Mouse (Mus musculus) lung, embryonic 16.5 days (tissue): Measurements from ENCODE around the gene Hbb-bh2. TPM values are rescaled to one million over a fixed set of nuclear protein-coding genes. Genes with fewer than 3 reads are reported as not detected.

Experiments
- ATAC-seq: fragments of 200-750 bp; cut with Nextera tagmentation; 2 replicates; pipeline ENCODE4 v1.8.0; 2017; ENCODE audit warnings: low read depth, mild to moderate bottlenecking, moderate library complexity
- H3K27ac ChIP-seq: fragments of 300-500 bp; sonication (generic); 2 replicates; pipeline ENCODE4 v1.5.1; 2014; ENCODE audit warnings: mild to moderate bottlenecking, control low read depth, low read length
- H3K27me3 ChIP-seq: fragments of 300-500 bp; sonication (generic); 2 replicates; pipeline ENCODE4 v1.6.1; 2014; ENCODE audit warnings: low read depth, low read length, mixed read lengths; ENCODE audit not compliant: control insufficient read depth, insufficient read depth
- H3K36me3 ChIP-seq: fragments of 300-500 bp; sonication (generic); 2 replicates; pipeline ENCODE4 v1.6.1; 2014; ENCODE audit warnings: low read length; ENCODE audit not compliant: control insufficient read depth, insufficient read depth
- H3K4me1 ChIP-seq: fragments of 300-500 bp; sonication (generic); replicated peaks from 2 replicates; pipeline ENCODE4 v1.6.1; 2014; ENCODE audit warnings: low read length, mixed read lengths; ENCODE audit not compliant: control insufficient read depth, insufficient read depth
- H3K4me2 ChIP-seq: fragments of 300-500 bp; sonication (generic); 2 replicates; pipeline ENCODE4 v1.6.1; 2014; ENCODE audit warnings: low read depth, low read length, control low read depth
- H3K4me3 ChIP-seq: fragments of 300-500 bp; sonication (generic); 2 replicates; pipeline ENCODE4 v1.5.1; 2014; ENCODE audit warnings: mild to moderate bottlenecking, low read length, control low read depth
- H3K9ac ChIP-seq: fragments of 300-500 bp; sonication (generic); 2 replicates; pipeline ENCODE4 v1.6.1; 2014; ENCODE audit warnings: low read length, control low read depth
- H3K9me3 ChIP-seq: fragments of 300-500 bp; sonication (generic); 2 replicates; pipeline ENCODE4 v1.6.1; 2016; ENCODE audit warnings: low read length; ENCODE audit not compliant: control insufficient read depth
- WGBS: fragments of 180-500 bp; shearing (Covaris S2); extraction: QIAGEN DNeasy Blood & Tissue Kit; methylation state at CpG from one replicate; pipeline ENCODE4 v1.1.7; 2014; 5-methylcytosine and 5-hydroxymethylcytosine counted together
- polyA plus RNA-seq: library from polyadenylated mRNA; unstranded; fragments of >200 nt; fragmentation: Nextera tagmentation; extraction: Ambion mirVana; gene quantifications from 2 replicates; pipeline ENCODE4 v1.2.1, GENCODE M21; 2015

The Hbb-bh2 gene
- not detected in 2 replicates for polyA plus RNA-seq

DNA sequence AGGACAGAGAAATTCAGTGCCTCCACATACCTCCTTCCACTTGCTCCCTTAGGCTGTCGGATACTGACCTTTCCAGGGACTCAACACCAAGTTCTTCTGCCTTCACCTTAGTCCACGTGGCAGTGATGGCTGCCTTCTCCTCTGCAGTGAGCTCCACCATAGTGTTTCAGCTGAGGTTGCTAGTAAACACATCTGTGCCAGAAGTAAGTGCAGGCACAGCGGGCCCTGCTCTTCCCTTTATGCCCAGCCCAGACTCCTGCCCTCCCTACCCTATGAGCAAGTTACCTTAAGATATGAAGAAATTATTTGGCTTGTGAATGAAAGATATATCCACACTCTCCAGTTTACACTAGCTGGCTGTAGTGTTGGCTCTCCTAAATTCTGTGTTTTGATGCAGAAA lies at the start of gene Hbb-bh2:
Gene Hbb-bh2 (minus strand): TSS at position 253 of the 400 bp plus-strand sequence.
- 54% methylated on average over 3 of the region's 3 CpGs for WGBS
- H3K4me1 ChIP-seq = no peaks in the 10 kb centered on the region
- no peak for ATAC-seq
- H3K27me3 ChIP-seq = no peaks in the 10 kb centered on the region
- no peak within 1 kb of the TSS for H3K4me3 ChIP-seq
- H3K36me3 ChIP-seq = no peaks in the 10 kb centered on the region
- no peaks in the 10 kb centered on the region for H3K9me3 ChIP-seq
- H3K27ac ChIP-seq = no peak within 1 kb of the TSS
- H3K9ac ChIP-seq = no peak within 1 kb of the TSS
- H3K4me2 ChIP-seq = no peak within 1 kb of the TSS

DNA sequence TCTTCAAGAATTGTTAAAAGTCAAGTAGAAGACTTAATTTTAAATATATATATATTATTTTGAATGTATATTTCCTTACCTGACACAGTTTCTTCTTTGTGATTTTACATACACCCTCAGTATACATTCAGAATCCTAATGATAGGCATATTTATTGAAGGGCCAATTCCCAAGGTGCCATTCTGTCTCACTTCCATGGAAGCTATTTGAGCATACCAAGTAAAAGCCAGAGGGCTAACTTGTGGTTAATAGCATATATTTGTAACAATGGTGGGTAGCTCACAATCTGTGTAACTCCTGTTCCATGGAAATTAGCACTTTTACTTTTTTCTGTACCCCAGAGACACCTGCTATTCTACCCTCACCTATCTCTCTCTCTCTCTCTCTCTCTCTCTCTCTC lies 45.8 kb upstream of the Hbb-bh2 start, which contains the start of gene Olfr66:
Gene Olfr66 (minus strand): TSS at position 101 of the 400 bp plus-strand sequence.
- Histone ChIP-seq H3K27ac (no peak within 1 kb of the TSS), H3K4me3 (no peak within 1 kb of the TSS), H3K36me3 (no peaks in the 10 kb centered on the region), H3K9ac (no peak within 1 kb of the TSS), H3K4me1 (no peaks in the 10 kb centered on the region), H3K9me3 (no peaks in the 10 kb centered on the region), H3K4me2 (no peak within 1 kb of the TSS), H3K27me3 (no peaks in the 10 kb centered on the region)
- ATAC-seq = no peak

DNA sequence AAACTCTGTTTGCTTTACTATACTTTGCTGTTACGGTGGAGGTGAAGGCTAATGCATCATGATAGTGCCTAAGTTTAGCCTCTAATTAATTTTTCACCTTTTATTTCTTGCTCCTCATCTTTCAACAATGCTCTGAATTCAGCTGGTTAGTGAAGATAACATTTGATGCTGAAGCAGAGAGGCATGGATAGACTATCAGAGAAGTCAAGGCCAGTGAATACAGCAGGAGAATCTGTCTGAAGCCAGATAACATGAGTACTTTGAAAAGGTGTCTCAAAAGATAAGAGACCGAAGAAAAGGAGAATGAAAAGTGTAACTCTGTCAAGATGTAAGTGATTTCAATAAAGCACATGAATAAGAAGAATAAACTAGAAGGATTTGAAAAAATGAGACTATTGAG lies 36.8 kb upstream of the Hbb-bh2 start:
- Histone ChIP-seq H3K4me3 (no peak overlapping the region), H3K9ac (no peak overlapping the region), H3K9me3 (no peaks in the 10 kb centered on the region), H3K36me3 (no peaks in the 10 kb centered on the region), H3K4me2 (no peak overlapping the region), H3K27ac (no peak overlapping the region), H3K4me1 (no peaks in the 10 kb centered on the region), H3K27me3 (no peaks in the 10 kb centered on the region)
- no peak for ATAC-seq
- 62% methylated on average over 2 of the region's 2 CpGs for WGBS

DNA sequence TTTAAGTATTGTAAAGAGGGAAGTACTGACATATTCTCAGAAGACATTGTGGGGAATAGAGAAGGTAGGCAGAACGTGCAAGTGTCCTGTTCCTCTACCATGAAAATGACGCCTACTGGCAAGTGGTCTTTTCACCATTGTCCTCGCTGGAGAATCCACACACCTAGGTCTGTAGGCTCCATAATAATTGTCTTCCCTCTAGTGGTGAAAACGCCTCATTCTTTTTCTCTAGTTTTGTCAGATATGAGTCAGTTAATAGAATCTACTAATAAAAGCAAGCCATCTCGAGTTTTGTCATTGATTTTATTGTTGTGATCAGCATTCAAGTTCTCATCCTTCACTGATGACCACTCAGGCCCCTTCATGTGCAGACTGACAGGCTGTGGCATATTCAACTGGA lies 34.1 kb upstream of the Hbb-bh2 start:
- Histone ChIP-seq H3K4me3 (no peak overlapping the region), H3K27me3 (no peaks in the 10 kb centered on the region), H3K27ac (no peak overlapping the region), H3K4me1 (no peaks in the 10 kb centered on the region), H3K9me3 (no peaks in the 10 kb centered on the region), H3K9ac (no peak overlapping the region), H3K4me2 (no peak overlapping the region), H3K36me3 (no peaks in the 10 kb centered on the region)
- 37% methylated on average over 5 of the region's 5 CpGs for WGBS
- no peak for ATAC-seq

DNA sequence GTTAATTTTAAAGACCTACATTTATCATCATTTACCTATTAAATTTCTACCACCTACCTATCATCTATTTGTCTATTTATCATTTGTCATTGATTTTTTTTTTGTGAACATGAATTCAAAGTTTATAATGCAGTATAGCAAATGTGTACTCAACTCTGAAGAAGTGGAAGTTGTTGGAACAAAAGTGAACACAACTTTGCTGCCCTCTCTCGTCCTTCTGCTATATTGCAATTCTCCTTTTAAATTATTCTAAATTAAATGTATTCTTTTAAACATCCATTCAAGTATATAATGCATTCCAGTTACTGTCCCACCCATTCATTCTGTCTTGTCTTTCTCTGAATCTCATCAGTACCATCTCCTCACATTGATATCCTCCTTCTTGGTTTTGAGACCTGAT lies 32.7 kb upstream of the Hbb-bh2 start:
- Histone ChIP-seq H3K9ac (no peak overlapping the region), H3K36me3 (no peaks in the 10 kb centered on the region), H3K27ac (no peak overlapping the region), H3K9me3 (no peaks in the 10 kb centered on the region), H3K4me3 (no peak overlapping the region), H3K4me2 (no peak overlapping the region), H3K27me3 (no peaks in the 10 kb centered on the region), H3K4me1 (no peaks in the 10 kb centered on the region)
- WGBS = 3% methylated on average over 1 of the region's 1 CpGs
- ATAC-seq = no peak

DNA sequence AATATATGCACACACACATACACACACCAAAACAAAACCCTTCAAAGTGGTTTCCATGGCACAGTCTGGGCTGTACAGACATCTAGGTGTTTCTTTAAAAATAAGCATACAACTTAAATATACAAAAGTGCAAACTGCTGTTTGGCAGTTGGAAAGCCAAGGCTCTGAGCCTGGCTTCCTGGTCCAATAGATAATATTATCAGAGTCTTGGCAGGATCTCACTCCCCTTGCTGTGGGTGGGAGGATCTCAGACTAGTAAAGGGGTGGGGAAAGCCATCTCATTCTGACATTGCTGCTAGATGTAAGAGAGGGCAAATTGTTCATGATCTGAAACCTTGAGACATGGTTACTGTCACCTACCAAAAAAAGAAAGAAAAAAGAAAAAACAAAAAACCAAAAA lies 30.3 kb upstream of the Hbb-bh2 start:
- Histone ChIP-seq H3K4me3 (no peak overlapping the region), H3K9me3 (no peaks in the 10 kb centered on the region), H3K9ac (no peak overlapping the region), H3K4me1 (no peaks in the 10 kb centered on the region), H3K27ac (no peak overlapping the region), H3K4me2 (no peak overlapping the region), H3K27me3 (no peaks in the 10 kb centered on the region), H3K36me3 (no peaks in the 10 kb centered on the region)
- no peak for ATAC-seq

GRCm38 (mm10) chr7:103865716-103866115 lies 25.4 kb upstream of the Hbb-bh2 start:
- H3K4me3 ChIP-seq = no peak overlapping the region
- H3K27ac ChIP-seq = no peak overlapping the region
- H3K9me3 ChIP-seq = no peaks in the 10 kb centered on the region
- H3K4me2 ChIP-seq = no peak overlapping the region
- no peaks in the 10 kb centered on the region for H3K27me3 ChIP-seq
- no peak for ATAC-seq
- H3K36me3 ChIP-seq = no peaks in the 10 kb centered on the region
- H3K9ac ChIP-seq = no peak overlapping the region
- H3K4me1 ChIP-seq = no peaks in the 10 kb centered on the region

GRCm38 (mm10) chr7:103861531-103861930 lies 21.2 kb upstream of the Hbb-bh2 start:
- 64% methylated on average over 3 of the region's 3 CpGs for WGBS
- Histone ChIP-seq H3K27me3 (no peaks in the 10 kb centered on the region), H3K4me2 (no peak overlapping the region), H3K27ac (no peak overlapping the region), H3K9me3 (no peaks in the 10 kb centered on the region), H3K4me1 (no peaks in the 10 kb centered on the region), H3K4me3 (no peak overlapping the region), H3K36me3 (no peaks in the 10 kb centered on the region), H3K9ac (no peak overlapping the region)
- ATAC-seq = no peak

- Histone ChIP-seq H3K36me3 (no peaks in the 10 kb centered on the region), H3K9me3 (no peaks in the 10 kb centered on the region), H3K4me3 (no peak overlapping the region), H3K9ac (no peak overlapping the region), H3K27me3 (no peaks in the 10 kb centered on the region), H3K27ac (no peak overlapping the region), H3K4me2 (no peak overlapping the region), H3K4me1 (no peaks in the 10 kb centered on the region)
- WGBS = 36% methylated on average over 1 of the region's 1 CpGs
- no peak for ATAC-seq
These were observed 20.5 kb upstream of the Hbb-bh2 start for GRCm38 (mm10) chr7:103860855-103861254.

DNA sequence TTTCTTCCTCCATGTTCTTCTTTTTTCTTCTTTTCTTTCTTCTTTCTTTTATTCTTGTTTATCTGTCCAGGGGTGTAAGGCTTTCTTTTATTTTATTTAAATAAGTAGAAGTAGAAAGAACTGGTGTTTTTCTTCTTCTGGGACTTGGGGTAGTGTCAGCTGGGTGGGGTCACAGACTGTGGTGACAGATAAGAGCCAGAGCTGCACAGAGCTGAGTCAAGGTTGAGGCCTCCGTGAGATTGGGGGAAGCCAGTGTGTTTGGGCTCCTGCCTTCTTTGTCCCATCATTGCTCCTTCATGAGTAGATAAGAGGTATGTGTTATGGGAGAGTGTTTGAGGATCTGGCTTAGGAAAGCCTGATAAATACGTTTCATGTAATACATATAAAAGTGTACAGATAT lies 18.8 kb upstream of the Hbb-bh2 start:
- H3K27ac ChIP-seq = no peak overlapping the region
- no peaks in the 10 kb centered on the region for H3K9me3 ChIP-seq
- no peaks in the 10 kb centered on the region for H3K4me1 ChIP-seq
- 44% methylated on average over 2 of the region's 2 CpGs for WGBS
- no peaks in the 10 kb centered on the region for H3K27me3 ChIP-seq
- ATAC-seq = no peak
- H3K9ac ChIP-seq = no peak overlapping the region
- H3K36me3 ChIP-seq = no peaks in the 10 kb centered on the region
- H3K4me2 ChIP-seq = no peak overlapping the region
- no peak overlapping the region for H3K4me3 ChIP-seq
